Mouse (Mus musculus) bone marrow macrophage, adult 2 months (primary cell): Measurements from ENCODE around the gene Ppp1r12b.

ENCODE experiments used
- CTCF ChIP-seq: IDR thresholded peaks from 2 replicates; pipeline ENCODE4 v1.5.1; 2012; ENCODE audit warnings: low read depth, mild to moderate bottlenecking, low read length, moderate library complexity
- POLR2A ChIP-seq: IDR thresholded peaks from 2 replicates; pipeline ENCODE4 v1.6.1; 2012; ENCODE audit warnings: mild to moderate bottlenecking, low read depth, low read length, borderline replicate concordance

DNA sequence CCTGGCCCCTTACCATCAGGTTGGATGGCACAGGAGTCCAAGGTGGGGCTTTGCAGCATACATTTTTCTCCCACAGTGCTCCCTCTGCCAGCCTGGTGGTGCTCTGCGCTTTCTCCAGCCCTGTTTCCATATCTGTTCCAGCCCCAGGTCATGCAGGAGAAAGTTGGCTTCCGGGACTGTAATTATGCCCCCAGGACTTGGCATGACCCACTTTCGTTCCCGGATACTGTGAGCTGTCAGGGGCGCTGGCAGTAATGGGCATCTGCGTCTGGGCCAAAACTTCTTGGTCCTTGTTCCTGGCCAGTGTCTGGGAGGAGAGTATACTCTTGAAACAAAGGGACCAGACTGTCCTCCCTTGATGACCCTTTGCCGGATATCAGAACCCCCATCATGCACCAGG, 232.9 kb downstream of the Ppp1r12b start:
- TF ChIP-seq POLR2A (no peak), CTCF (no peak)
